Mouse (Mus musculus): ENCODE measurements around the gene Prdm11. TPM values are rescaled to one million over a fixed set of nuclear protein-coding genes. Genes with fewer than 3 reads are reported as not detected.

The Prdm11 gene
- total and polyA plus RNA-seq, 3 experiments, result 0.05 to 1.8 (median 0.06) TPM

Other genes with a start within 250 kb of the Prdm11 start
- not detected in 2 replicates for gene Syt13, start 131.1 kb downstream of the Prdm11 start, total RNA-seq (2012; rRNA removed)
- gene Syt13, start 131.1 kb downstream of the Prdm11 start, total RNA-seq (2014; rRNA removed), result not detected in 2 replicates
- not detected in 2 replicates for gene Syt13, start 131.1 kb downstream of the Prdm11 start, polyA plus RNA-seq (2012; ENCODE audit: insufficient read length, low read depth)
- 17.4 and 32.1 TPM in 2 replicates for gene Trp53i11, start 141.4 kb upstream of the Prdm11 start, total RNA-seq (2012; rRNA removed)
- 0.36 and 0.49 TPM in 2 replicates for gene Trp53i11, start 141.4 kb upstream of the Prdm11 start, total RNA-seq (2014; rRNA removed)
- 0.50 and 0.73 TPM in 2 replicates for gene Trp53i11, start 141.4 kb upstream of the Prdm11 start, polyA plus RNA-seq (2012; ENCODE audit: insufficient read length, low read depth)

All from CH12.LX (cell line).